Mouse (Mus musculus) CH12.LX (cell line): ENCODE data around the gene Zbtb46. TPM values are rescaled to one million over a fixed set of nuclear protein-coding genes. Genes with fewer than 3 reads are reported as not detected.

Experiments used
- DNase-seq: peaks from one replicate; pipeline ENCODE4 v3.0.0-alpha.2; 2013; ENCODE audit errors: extremely low read depth
- H3K27ac ChIP-seq: 2 replicates; pipeline ENCODE4 v1.5.1; 2012; ENCODE audit warnings: low read depth, mild to moderate bottlenecking, control low read depth, moderate library complexity; ENCODE audit not compliant: insufficient read depth
- H3K27me3 ChIP-seq: replicated peaks from 2 replicates; pipeline ENCODE3; 2012; ENCODE audit warnings: inconsistent platforms
- H3K36me3 ChIP-seq, 2 experiments: replicated peaks in 1 of 2; 2 replicates each; pipeline versions ENCODE3 to v1.6.1; 2012; ENCODE audit warnings: inconsistent platforms in 1 of 2, low read length in 1 of 2, mild to moderate bottlenecking in 1 of 2, mixed read lengths in 1 of 2, moderate library complexity in 1 of 2; ENCODE audit not compliant: control insufficient read depth in 1 of 2, insufficient read depth in 1 of 2
- H3K4me1 ChIP-seq, 2 experiments: 2 replicates each; pipeline ENCODE4 v1.6.1; 2012; ENCODE audit warnings: inconsistent platforms in 1 of 2, moderate library complexity in 1 of 2; ENCODE audit not compliant: insufficient read depth in 2 of 2, control insufficient read depth in 1 of 2
- H3K4me2 ChIP-seq: 2 replicates; pipeline ENCODE4 v1.6.1; 2012; ENCODE audit warnings: low read depth, mild to moderate bottlenecking, control low read depth; ENCODE audit not compliant: poor library complexity, insufficient read depth, severe bottlenecking
- H3K4me3 ChIP-seq, 3 experiments: fragments of 150-350 bp in 1 of 3; sonication (generic) in 1 of 3; replicated peaks in 1 of 3; 2 replicates each; pipeline versions ENCODE3 to v1.5.1; 2011 to 2012; ENCODE audit warnings: low read depth in 2 of 3, low read length in 2 of 3, mild to moderate bottlenecking in 2 of 3, moderate library complexity in 2 of 3, control low read depth in 1 of 3, improper control_type of control experiment in 1 of 3, inconsistent platforms in 1 of 3, mixed read lengths in 1 of 3; ENCODE audit not compliant: poor library complexity in 1 of 3
- H3K79me2 ChIP-seq: replicated peaks from 2 replicates; pipeline ENCODE4 v1.6.1; 2012; ENCODE audit warnings: mild to moderate bottlenecking, moderate library complexity; ENCODE audit not compliant: control insufficient read depth, poor library complexity, insufficient read depth, severe bottlenecking; ENCODE audit errors: extremely low read depth
- H3K9ac ChIP-seq: 2 replicates; pipeline ENCODE4 v1.6.1; 2012; ENCODE audit warnings: low read depth, mild to moderate bottlenecking, control low read depth, moderate library complexity; ENCODE audit not compliant: insufficient read depth
- H3K9me3 ChIP-seq: replicated peaks from 2 replicates; pipeline ENCODE3; 2012; ENCODE audit warnings: low read length, inconsistent platforms, mixed read lengths
- CHD2 ChIP-seq: IDR thresholded peaks from 2 replicates; pipeline ENCODE4 v1.6.1; 2011; ENCODE audit warnings: low read length, improper control_type of control experiment
- EP300 ChIP-seq: IDR thresholded peaks from 2 replicates; pipeline ENCODE4 v1.6.1; 2011; ENCODE audit warnings: low read length, improper control_type of control experiment
- GABPA ChIP-seq: IDR thresholded peaks from 2 replicates; pipeline ENCODE4 v1.6.1; 2012; ENCODE audit warnings: low read depth, low read length, improper control_type of control experiment, inconsistent platforms; ENCODE audit not compliant: insufficient replicate concordance
- JUN ChIP-seq: IDR thresholded peaks from 2 replicates; pipeline ENCODE4 v1.6.1; 2011; ENCODE audit warnings: low read depth, mild to moderate bottlenecking, low read length, improper control_type of control experiment, moderate library complexity; ENCODE audit not compliant: insufficient read depth
- MAZ ChIP-seq: IDR thresholded peaks from 2 replicates; pipeline ENCODE4 v1.6.1; 2012; ENCODE audit warnings: low read depth, mild to moderate bottlenecking, inconsistent platforms, low read length, improper control_type of control experiment, moderate library complexity
- MYC ChIP-seq: IDR thresholded peaks from 2 replicates; pipeline ENCODE4 v1.6.1; 2011; ENCODE audit warnings: low read depth, mild to moderate bottlenecking, improper control_type of control experiment, low read length
- NELFE ChIP-seq: IDR thresholded peaks from 2 replicates; pipeline ENCODE4 v1.6.1; 2011; ENCODE audit warnings: low read depth, low read length, improper control_type of control experiment
- NRF1 ChIP-seq: IDR thresholded peaks from 2 replicates; pipeline ENCODE4 v1.6.1; 2014; ENCODE audit warnings: low read depth, mild to moderate bottlenecking, inconsistent platforms, low read length, improper control_type of control experiment, moderate library complexity
- RAD21 ChIP-seq: IDR thresholded peaks from 2 replicates; pipeline ENCODE4 v1.6.1; 2011; ENCODE audit warnings: low read depth, mild to moderate bottlenecking, low read length, improper control_type of control experiment, moderate library complexity
- SIN3A ChIP-seq: IDR thresholded peaks from 2 replicates; pipeline ENCODE4 v1.6.1; 2012; ENCODE audit warnings: low read length, improper control_type of control experiment, inconsistent platforms
- UBTF ChIP-seq: IDR thresholded peaks from 2 replicates; pipeline ENCODE4 v1.6.1; 2012; ENCODE audit warnings: low read depth, mild to moderate bottlenecking, inconsistent platforms, low read length, improper control_type of control experiment, moderate library complexity
- USF1 ChIP-seq: IDR thresholded peaks from 2 replicates; pipeline ENCODE4 v1.6.1; 2014; ENCODE audit warnings: low read depth, mild to moderate bottlenecking, inconsistent platforms, low read length, improper control_type of control experiment
- USF2 ChIP-seq: conservative IDR thresholded peaks from 2 replicates; pipeline ENCODE4 v1.6.1; 2011; ENCODE audit warnings: low read depth, low read length, improper control_type of control experiment
- ZMIZ1 ChIP-seq: IDR thresholded peaks from 2 replicates; pipeline ENCODE4 v1.6.1; 2012; ENCODE audit warnings: low read depth, mild to moderate bottlenecking, inconsistent platforms, low read length, improper control_type of control experiment
- dilution Hi-C: fragments of 300-500 bp; cut with MboI; formaldehyde crosslinking; loops from 2 replicates; pipeline ENCODE4 v1.14.3; 2020; ENCODE audit warnings: low sequenced_read_pairs; ENCODE audit not compliant: extremely low pct_unique_long_range_greater_than_20kb, extremely low pct_ligation_motif_present
- in situ Hi-C: fragments of 300-500 bp; cut with MboI; formaldehyde crosslinking; loops from 3 replicates; pipeline ENCODE4 v1.14.3; 2019; ENCODE audit warnings: low sequenced_read_pairs, low pct_ligation_motif_present, low pct_unique_long_range_greater_than_20kb, mixed read lengths
- polyA plus RNA-seq: library from polyadenylated mRNA; unstranded; fragments of >175 nt; gene quantifications from 2 replicates; pipeline ENCODE4 v1.2.1, GENCODE M21; 2012; ENCODE audit warnings: low read depth; ENCODE audit not compliant: insufficient read length
- total RNA-seq, 2 experiments: library from RNA; depleted of rRNA; stranded (reverse); fragments of 300-350 nt in 1 of 2; fragments of >200 nt in 1 of 2; gene quantifications; 2 replicates each; pipeline ENCODE4 v1.2.3; 2012 to 2014

Gene Zbtb46
- total and polyA plus RNA-seq, 3 experiments = 5.3 to 9.3 (median 6.7) TPM

GRCm38 (mm10) chr2:181452181-181452580 lies 7.0 kb downstream of the Zbtb46 start:
- no peak for DNase-seq
- in situ Hi-C loops (no loop called here), dilution Hi-C loops (no loop called here)
- Histone ChIP-seq H3K36me3 (peaks cover 0 to 9% of the 10 kb centered on the region in 2 experiments), H3K9me3 (peaks cover 3% of the 10 kb centered on the region), H3K27ac (no peak overlapping the region), H3K9ac (no peak overlapping the region), H3K4me1 (peaks cover 2 to 50% of the 10 kb centered on the region in 2 experiments; a peak in 3 of 4 replicates), H3K4me3 (no peak overlapping the region), H3K79me2 (peaks cover 3% of the 10 kb centered on the region; the same call in 1 of the 2 replicates), H3K4me2 (no peak overlapping the region), H3K27me3 (no peaks in the 10 kb centered on the region)
- TF ChIP-seq SIN3A (no peak), NRF1 (no peak), RAD21 (no peak), USF2 (no peak), JUN (no peak), MYC (no peak), USF1 (no peak), CHD2 (no peak), NELFE (no peak)

DNA sequence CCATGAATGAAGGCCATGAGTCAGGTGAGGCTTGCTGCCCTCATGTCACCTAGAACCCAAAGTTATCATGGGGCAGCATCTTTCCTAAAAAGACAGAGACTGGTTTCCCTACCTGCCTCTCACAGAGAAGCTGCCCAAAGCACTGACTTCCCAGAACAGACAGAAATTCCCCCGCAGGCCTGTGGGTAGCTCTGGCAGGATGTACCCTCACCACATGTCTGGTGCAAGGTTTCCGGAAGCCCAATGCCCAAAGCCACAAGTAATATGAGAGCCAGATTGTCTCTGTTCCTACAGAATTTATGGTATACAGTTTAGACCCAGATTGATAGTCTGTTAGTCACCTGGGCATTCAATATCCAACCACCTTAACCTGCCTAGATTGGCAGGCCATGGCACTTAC lies 16.2 kb downstream of the Zbtb46 start:
- Histone ChIP-seq H3K79me2 (peaks cover 2% of the 10 kb centered on the region; the same call in 1 of the 2 replicates), H3K4me1 (peaks cover 0 to 48% of the 10 kb centered on the region in 2 experiments; a peak in 2 of 4 replicates), H3K36me3 (peaks cover 0 to 7% of the 10 kb centered on the region in 2 experiments), H3K9ac (no peak overlapping the region), H3K4me2 (no peak overlapping the region)
- dilution Hi-C loops = no loop called here
- TF ChIP-seq GABPA (no peak), UBTF (no peak), ZMIZ1 (no peak)
- TF ChIP-seq, all 38 proteins: peak for 0
- no peaks in the 10 kb centered on the region for H3K27me3 ChIP-seq
- no peak overlapping the region for H3K27ac ChIP-seq
- H3K4me3 ChIP-seq = no peak overlapping the region
- in situ Hi-C loops = no loop called here
- no peaks in the 10 kb centered on the region for H3K9me3 ChIP-seq
- DNase-seq = no peak

DNA sequence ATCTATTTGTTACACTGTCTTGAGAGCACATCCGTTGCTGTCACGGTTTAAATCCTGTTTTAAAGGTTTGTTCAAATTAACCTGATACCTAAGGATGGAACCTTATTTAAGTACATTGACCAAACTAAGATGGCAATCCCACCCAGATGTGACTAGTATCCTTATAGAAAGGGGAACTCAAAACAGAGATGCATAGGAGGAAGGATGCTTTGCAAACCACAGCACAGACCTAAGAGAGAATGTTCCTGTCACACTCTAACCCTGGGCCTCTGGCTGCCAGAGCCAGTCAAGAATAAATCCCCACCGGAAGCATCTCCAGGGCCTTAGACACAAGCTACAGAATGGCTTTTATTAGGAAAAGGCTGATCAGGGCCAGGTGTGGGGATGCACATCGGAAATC lies 21.1 kb downstream of the Zbtb46 start:
- Histone ChIP-seq H3K9me3 (no peaks in the 10 kb centered on the region), H3K4me1 (peaks cover 7 to 73% of the 10 kb centered on the region in 2 experiments; a peak in 3 of 4 replicates), H3K4me2 (no peak overlapping the region), H3K9ac (no peak overlapping the region), H3K79me2 (peaks cover 2% of the 10 kb centered on the region; the same call in 1 of the 2 replicates), H3K36me3 (peaks cover 0 to 2% of the 10 kb centered on the region in 2 experiments), H3K27ac (no peak overlapping the region), H3K27me3 (no peaks in the 10 kb centered on the region), H3K4me3 (no peak overlapping the region)
- no peak for TF ChIP-seq MAZ
- 0 out of 2 replicates have a peak, but pooled peaks have one; percentile 10 for TF ChIP-seq EP300
- dilution Hi-C loops = no loop called here
- DNase-seq = no peak
- in situ Hi-C loops = no loop called here
